Mouse (Mus musculus) brain, embryonic 14.5 days (tissue): ENCODE results near the gene Chmp4b. TPM values are rescaled to one million over a fixed set of nuclear protein-coding genes. Genes with fewer than 3 reads are reported as not detected.

ENCODE experiments used
- DNase-seq: peaks from one replicate; pipeline ENCODE4 v3.0.0-alpha.2; 2011; ENCODE audit warnings: low read depth
- CTCF ChIP-seq: fragments of 200-500 bp; IDR thresholded peaks from 2 replicates; pipeline ENCODE4 v1.5.1; 2012; ENCODE audit warnings: inconsistent platforms, mild to moderate bottlenecking, moderate library complexity, borderline replicate concordance; ENCODE audit not compliant: insufficient read depth, insufficient read length; ENCODE audit errors: extremely low read depth
- POLR2A ChIP-seq: fragments of 200-500 bp; IDR thresholded peaks from 2 replicates; pipeline ENCODE4 v1.6.1; 2012; ENCODE audit warnings: mild to moderate bottlenecking, inconsistent platforms, borderline replicate concordance; ENCODE audit not compliant: poor library complexity, insufficient read depth, insufficient read length, severe bottlenecking; ENCODE audit errors: extremely low read depth
- polyA plus RNA-seq: library from polyadenylated mRNA; depleted of rRNA; stranded (reverse); fragments of >200 nt; gene quantifications from 2 replicates; pipeline ENCODE4 v1.2.3, GENCODE M21; 2012

The Chmp4b gene
- polyA plus RNA-seq, 1 experiment, result 214 TPM

GRCm38 (mm10) chr2:154650404-154650803 lies 1.1 kb upstream of the Chmp4b start:
- TF ChIP-seq CTCF, result no peak
- no peak for TF ChIP-seq POLR2A

GRCm38 (mm10) chr2:154654976-154655375 lies 3.5 kb downstream of the Chmp4b start:
- DNase-seq, result no peak
- TF ChIP-seq POLR2A, result no peak
- TF ChIP-seq CTCF, result no peak

More at GRCm38 (mm10) chr2:154650404-154650803, 1.1 kb upstream of the Chmp4b start:
- no peak for DNase-seq

GRCm38 (mm10) chr2:154655878-154656414 lies 4.4 kb downstream of the Chmp4b start:
- TF ChIP-seq CTCF, result no peak
- no peak for TF ChIP-seq POLR2A

GRCm38 (mm10) chr2:154656710-154657485 lies 5.4 kb downstream of the Chmp4b start:
- no peak for TF ChIP-seq CTCF
- peak; percentile 85 for TF ChIP-seq POLR2A
- DNase-seq, result peak; percentile 99

More at GRCm38 (mm10) chr2:154655878-154656414, 4.4 kb downstream of the Chmp4b start:
- no peak for DNase-seq

GRCm38 (mm10) chr2:154657486-154658237 lies 6.2 kb downstream of the Chmp4b start:
- no peak for TF ChIP-seq POLR2A
- no peak for TF ChIP-seq CTCF
- no peak for DNase-seq

- DNase-seq, result no peak
- no peak for TF ChIP-seq POLR2A
- no peak for TF ChIP-seq CTCF
Observed at GRCm38 (mm10) chr2:154659070-154659469, 7.6 kb downstream of the Chmp4b start.

GRCm38 (mm10) chr2:154659531-154660074 lies 8.1 kb downstream of the Chmp4b start:
- no peak for TF ChIP-seq POLR2A
- TF ChIP-seq CTCF, result no peak
- no peak for DNase-seq

GRCm38 (mm10) chr2:154668680-154669079 lies 17.2 kb downstream of the Chmp4b start:
- no peak for DNase-seq
- no peak for TF ChIP-seq POLR2A
- TF ChIP-seq CTCF, result no peak

GRCm38 (mm10) chr2:154670106-154670505 lies 18.6 kb downstream of the Chmp4b start:
- no peak for DNase-seq
- TF ChIP-seq POLR2A (no peak), CTCF (no peak)

GRCm38 (mm10) chr2:154670741-154671140 lies 19.2 kb downstream of the Chmp4b start:
- no peak for DNase-seq
- TF ChIP-seq CTCF, result no peak
- no peak for TF ChIP-seq POLR2A

- DNase-seq, result peak; percentile 40
Observed at GRCm38 (mm10) chr2:154674008-154674407, 22.5 kb downstream of the Chmp4b start.

More at GRCm38 (mm10) chr2:154674008-154674407, 22.5 kb downstream of the Chmp4b start:
- TF ChIP-seq POLR2A, result no peak
- no peak for TF ChIP-seq CTCF
